Mouse (Mus musculus) gastrocnemius, adult 2 months (tissue): Measurements from ENCODE around the gene Ripor2. TPM values are rescaled to one million over a fixed set of nuclear protein-coding genes. Genes with fewer than 3 reads are reported as not detected.
A peak's percentile ranks its signal among the peaks of the same experiment; 100 is the strongest.

Experiments used
- DNase-seq: peaks from one replicate; pipeline ENCODE4 v3.0.0; 2022
- H3K27ac ChIP-seq: fragments of 200-600 bp; 2 replicates; pipeline ENCODE4 v1.8.1; 2022; ENCODE audit warnings: mild to moderate bottlenecking
- H3K4me3 ChIP-seq: fragments of 200-600 bp; 2 replicates; pipeline ENCODE4 v1.8.1; 2022; ENCODE audit warnings: mild to moderate bottlenecking, moderate library complexity
- CTCF ChIP-seq: fragments of 200-600 bp; IDR thresholded peaks from 2 replicates; pipeline ENCODE4 v1.8.1; 2022; ENCODE audit warnings: antibody characterized with exemption, mild to moderate bottlenecking, moderate library complexity
- intact Hi-C: fragments of 180-260 bp; cut with DNase I; formaldehyde crosslinking; loops from one replicate; pipeline ENCODE4 v1.15.1; 2025
- total RNA-seq, 2 experiments: library from RNA; stranded (reverse); gene quantifications; 2 replicates each; pipeline ENCODE4 v1.2.3; 2021

The Ripor2 gene
- total RNA-seq, 2 experiments from 2014 or later, result 3.7 to 6.1 TPM

DNA sequence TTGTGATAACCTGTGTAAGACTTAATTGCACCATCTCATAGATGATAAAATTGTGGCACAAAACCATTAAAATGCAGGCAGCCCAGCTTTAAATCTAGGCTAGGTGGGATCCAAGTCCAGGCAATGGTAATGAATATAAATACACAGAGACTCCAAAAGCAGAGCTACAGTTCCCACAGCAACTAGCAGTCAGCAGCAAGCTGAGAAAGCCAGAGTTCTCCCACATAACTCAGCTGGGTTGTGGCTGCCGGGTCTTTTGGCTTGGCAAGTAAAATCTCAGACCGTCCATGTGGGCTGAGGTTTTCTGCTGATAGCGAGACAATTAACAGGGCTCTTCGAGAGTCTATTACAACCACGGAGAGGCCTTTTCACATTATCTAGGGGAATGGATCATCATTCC is 66.0 kb downstream of the Ripor2 start:
- no peak for TF ChIP-seq CTCF
- Histone ChIP-seq H3K4me3 (no peak overlapping the region), H3K27ac (peak overlapping the region; percentile 46)
- intact Hi-C loops, result no loop called here
- no peak for DNase-seq

DNA sequence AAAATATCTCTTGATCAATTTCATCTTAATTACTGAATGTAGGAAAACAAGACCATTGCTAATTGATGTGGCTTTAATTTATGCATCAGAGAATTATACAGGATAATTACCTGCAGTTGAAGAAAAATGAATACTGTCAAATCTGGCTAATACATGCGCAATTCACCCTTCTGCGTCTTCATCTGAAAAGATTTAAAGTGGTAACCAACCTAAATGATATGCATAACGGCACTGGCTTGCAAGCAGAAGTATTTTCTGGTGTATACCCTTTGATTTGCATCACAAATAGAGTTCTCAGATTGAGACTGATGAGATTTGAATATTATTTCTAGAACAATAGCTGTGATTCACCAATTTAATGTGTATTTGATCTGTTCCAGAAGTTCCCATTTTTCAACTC is 66.7 kb downstream of the Ripor2 start:
- H3K4me3 ChIP-seq, result no peak overlapping the region
- intact Hi-C loops, result no loop called here
- no peak for DNase-seq
- H3K27ac ChIP-seq, result no peak overlapping the region
- TF ChIP-seq CTCF, result no peak

DNA sequence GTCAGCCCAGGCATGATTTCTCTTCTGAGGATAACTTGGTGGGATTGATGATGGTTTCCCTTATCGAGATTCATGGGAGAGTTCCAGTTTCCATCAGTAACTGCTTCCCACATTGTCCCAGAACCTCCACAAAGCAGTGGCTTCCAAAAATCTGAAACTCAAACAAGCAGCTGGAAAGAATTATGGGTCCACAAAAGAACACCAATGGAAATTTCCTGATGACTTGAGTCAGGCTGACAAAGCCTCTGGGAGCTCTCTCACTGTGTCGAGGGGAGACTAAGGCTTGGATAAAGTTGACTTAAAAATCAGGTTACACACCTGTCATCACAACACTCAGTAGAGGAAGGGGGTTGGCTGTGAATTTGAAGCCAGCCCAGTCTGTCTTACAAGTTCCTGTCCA is 67.1 kb downstream of the Ripor2 start:
- DNase-seq, result no peak
- Histone ChIP-seq H3K4me3 (no peak overlapping the region), H3K27ac (no peak overlapping the region)
- TF ChIP-seq CTCF, result no peak
- intact Hi-C loops, result no loop called here

DNA sequence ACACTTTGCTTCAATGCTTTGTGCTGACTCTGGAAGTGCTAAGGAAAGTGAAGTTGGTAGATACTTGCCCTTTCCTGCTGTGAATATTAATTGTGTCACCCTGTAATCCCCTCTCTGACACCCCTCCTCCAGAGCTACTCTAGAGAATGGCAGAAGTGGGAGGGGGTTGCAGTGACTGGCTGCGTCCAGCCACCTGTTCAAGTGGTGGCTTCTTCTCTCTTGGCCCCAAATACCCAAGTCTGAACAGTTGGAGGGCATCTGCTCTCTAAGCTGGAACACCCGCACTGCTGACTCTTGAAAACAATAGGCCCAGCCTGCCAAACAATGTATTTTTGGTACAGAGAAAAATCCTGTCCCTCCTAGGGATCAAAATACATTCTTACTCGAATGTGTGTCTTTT is 69.0 kb downstream of the Ripor2 start:
- no peak overlapping the region for H3K4me3 ChIP-seq
- no peak for TF ChIP-seq CTCF
- DNase-seq, result no peak
- intact Hi-C loops, result no loop called here
- H3K27ac ChIP-seq, result no peak overlapping the region

GRCm38 (mm10) chr13:24654919-24655635 is 73.1 kb downstream of the Ripor2 start:
- TF ChIP-seq CTCF, result no peak
- Histone ChIP-seq H3K4me3 (no peak overlapping the region), H3K27ac (no peak overlapping the region)
- intact Hi-C loops, result no loop called here
- DNase-seq, result no peak

GRCm38 (mm10) chr13:24656719-24657497 is 74.9 kb downstream of the Ripor2 start:
- no peak for TF ChIP-seq CTCF
- intact Hi-C loops, result no loop called here
- no peak overlapping the region for H3K27ac ChIP-seq
- no peak for DNase-seq
- H3K4me3 ChIP-seq, result peak overlapping the region; percentile 17; the same call in 1 of the 2 replicates

- H3K4me3 ChIP-seq, result no peak overlapping the region
- DNase-seq, result no peak
- no peak for TF ChIP-seq CTCF
- H3K27ac ChIP-seq, result no peak overlapping the region
- intact Hi-C loops, result no loop called here
Measured at GRCm38 (mm10) chr13:24666763-24667162, 84.8 kb downstream of the Ripor2 start.

DNA sequence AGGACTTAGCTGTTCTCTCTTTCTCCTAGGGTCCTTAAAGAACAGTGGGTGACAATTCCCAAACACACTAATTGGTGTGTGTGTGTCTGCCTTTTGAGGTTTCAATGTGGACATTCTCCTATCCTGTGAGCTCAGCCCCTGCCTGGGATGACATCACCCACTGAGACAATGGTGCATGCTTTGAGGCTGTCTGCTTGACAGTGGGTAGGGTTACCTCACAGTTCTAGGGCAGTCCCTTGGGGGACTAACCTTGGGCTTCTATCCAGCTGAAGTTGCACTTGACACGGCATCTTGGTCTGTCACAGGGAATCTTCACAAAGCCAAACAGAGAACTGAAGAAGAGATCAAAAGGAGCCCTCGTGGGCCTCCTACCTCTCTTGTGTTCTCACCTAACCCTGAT is 86.6 kb downstream of the Ripor2 start:
- intact Hi-C loops, result no loop called here
- H3K27ac ChIP-seq, result no peak overlapping the region
- TF ChIP-seq CTCF, result no peak
- no peak for DNase-seq
- no peak overlapping the region for H3K4me3 ChIP-seq

DNA sequence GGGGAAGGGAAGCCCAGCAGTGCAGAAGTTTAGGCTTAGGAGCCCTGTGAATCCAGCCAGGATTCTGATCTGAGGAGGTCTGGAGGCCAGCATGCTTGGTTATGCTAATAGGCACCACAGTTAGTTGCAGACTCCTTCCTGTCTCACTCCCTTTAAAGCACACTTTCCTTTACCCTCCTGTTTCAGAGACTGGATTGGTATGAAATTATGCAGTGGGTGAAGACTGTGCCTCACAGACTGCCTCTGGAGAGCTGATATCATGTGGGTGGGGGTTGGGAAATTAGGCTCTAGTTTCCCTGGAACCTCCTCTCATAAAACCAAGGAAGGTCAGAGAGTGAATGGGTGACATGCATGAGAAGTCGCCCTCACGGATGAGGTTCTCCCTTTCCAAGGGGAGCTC is 88.7 kb downstream of the Ripor2 start:
- H3K27ac ChIP-seq, result no peak overlapping the region
- H3K4me3 ChIP-seq, result no peak overlapping the region
- intact Hi-C loops, result no loop called here
- no peak for DNase-seq
- no peak for TF ChIP-seq CTCF

DNA sequence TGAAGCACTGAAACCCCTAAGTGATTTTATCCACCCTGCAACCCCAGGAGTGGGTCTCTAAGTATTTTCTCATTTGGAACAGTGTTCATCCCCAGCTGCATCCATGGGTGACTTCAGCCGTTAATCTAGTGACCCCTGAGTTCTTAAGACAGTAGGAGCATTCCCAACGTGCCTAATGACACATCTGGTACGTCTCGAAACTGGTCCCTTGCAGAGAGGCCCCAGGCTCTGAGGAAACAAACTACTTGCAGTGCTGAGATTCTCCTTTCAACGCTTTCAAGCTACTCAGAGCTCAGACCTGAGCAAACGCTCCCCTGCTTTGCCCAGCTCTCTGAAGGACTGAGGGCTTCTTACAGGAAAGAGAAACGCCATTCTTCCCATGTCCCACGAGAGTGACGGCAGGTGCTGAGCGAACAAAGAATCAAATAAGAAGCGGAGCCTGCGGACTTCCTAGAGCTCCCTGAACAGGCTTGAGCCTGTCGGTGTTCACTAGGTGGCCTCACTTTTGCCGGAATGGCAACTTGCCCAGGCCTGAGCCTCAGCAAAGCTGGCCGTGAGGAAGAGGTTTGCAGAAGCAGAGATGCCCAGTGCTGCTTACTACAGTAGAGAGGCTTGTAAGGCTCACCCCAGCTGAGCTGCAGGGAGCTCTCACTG is 97.2 kb downstream of the Ripor2 start:
- intact Hi-C loops, result no loop called here
- H3K4me3 ChIP-seq, result no peak overlapping the region
- H3K27ac ChIP-seq, result no peak overlapping the region
- no peak for TF ChIP-seq CTCF
- no peak for DNase-seq

DNA sequence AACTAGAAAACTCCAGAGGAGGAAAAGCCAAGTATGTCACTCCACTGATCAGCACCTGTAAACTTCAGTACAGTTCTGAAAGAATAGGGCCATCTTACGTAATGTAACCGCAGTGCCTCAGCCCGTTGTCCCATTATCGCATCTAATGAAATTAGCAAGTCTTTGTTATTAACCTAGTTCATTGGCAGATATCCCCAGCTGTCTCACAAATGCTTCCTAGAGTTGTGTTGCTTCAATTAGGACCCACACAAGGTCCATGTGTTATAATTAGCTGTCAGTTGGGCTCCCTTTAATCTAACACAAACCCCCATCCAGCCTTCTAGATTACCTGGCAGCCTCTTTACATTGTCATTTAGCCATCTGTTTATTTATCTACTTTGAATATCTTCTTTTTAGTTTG is 99.0 kb downstream of the Ripor2 start:
- intact Hi-C loops, result no loop called here
- Histone ChIP-seq H3K27ac (no peak overlapping the region), H3K4me3 (no peak overlapping the region)
- no peak for DNase-seq
- no peak for TF ChIP-seq CTCF

DNA sequence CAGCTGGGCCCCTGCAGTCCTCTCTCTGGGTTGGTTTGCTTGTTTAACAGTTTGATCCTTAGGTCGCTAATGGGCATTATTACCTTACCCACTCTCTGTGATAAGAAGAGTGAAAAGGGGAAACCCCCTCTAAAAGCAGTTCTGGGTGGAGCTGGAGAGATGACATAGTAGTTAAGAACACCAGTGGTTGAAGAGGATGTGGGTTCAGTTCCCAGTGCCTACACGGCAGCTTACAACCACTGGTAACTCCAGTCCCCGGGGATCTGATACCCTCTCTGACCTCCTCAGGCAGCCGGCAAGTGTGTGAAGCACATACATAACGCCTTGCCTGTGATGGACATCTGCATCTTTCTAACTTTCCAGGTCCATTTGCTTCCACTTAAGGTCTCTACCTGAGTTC is 100.4 kb downstream of the Ripor2 start:
- no peak for TF ChIP-seq CTCF
- intact Hi-C loops, result no loop called here
- Histone ChIP-seq H3K4me3 (no peak overlapping the region), H3K27ac (no peak overlapping the region)
- DNase-seq, result no peak

DNA sequence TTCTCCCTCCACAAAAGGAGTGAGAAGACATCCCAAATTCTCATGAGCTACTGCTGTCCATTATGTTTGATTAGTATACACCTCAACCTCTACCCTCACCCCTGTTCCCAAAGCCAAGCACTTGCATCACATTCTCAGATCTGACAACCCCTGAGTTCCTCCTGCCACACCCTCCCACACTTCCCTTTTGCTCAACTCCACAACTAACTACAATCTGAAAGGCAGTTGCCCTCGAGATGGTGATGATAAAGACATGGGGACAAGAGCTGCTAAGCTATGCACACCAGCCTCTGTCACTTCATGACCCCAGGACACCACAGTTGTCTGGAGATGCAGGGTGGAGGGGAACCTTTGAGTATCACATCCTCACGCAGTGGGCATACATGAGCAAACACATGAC is 102.5 kb downstream of the Ripor2 start:
- Histone ChIP-seq H3K4me3 (no peak overlapping the region), H3K27ac (no peak overlapping the region)
- intact Hi-C loops, result no loop called here
- no peak for DNase-seq
- no peak for TF ChIP-seq CTCF
